Mouse (Mus musculus) intestine, embryonic 15.5 days (tissue): ENCODE measurements around the gene Pigh. TPM values are rescaled to one million over a fixed set of nuclear protein-coding genes. Genes with fewer than 3 reads are reported as not detected.
A peak's percentile ranks its signal among the peaks of the same experiment; 100 is the strongest.

ENCODE experiments used
- ATAC-seq: fragments of 200-750 bp; cut with Nextera tagmentation; 2 replicates; pipeline ENCODE4 v1.8.0; 2017; ENCODE audit warnings: moderate TSS enrichment, moderate library complexity
- H3K27ac ChIP-seq: fragments of 300-500 bp; sonication (generic); 2 replicates; pipeline ENCODE4 v1.5.1; 2015; ENCODE audit warnings: mild to moderate bottlenecking, inconsistent platforms
- H3K27me3 ChIP-seq: fragments of 300-500 bp; sonication (generic); replicated peaks from 2 replicates; pipeline ENCODE4 v1.6.1; 2015; ENCODE audit warnings: inconsistent platforms
- H3K36me3 ChIP-seq: fragments of 300-500 bp; sonication (generic); 2 replicates; pipeline ENCODE4 v1.6.1; 2015; ENCODE audit warnings: inconsistent platforms
- H3K4me1 ChIP-seq: fragments of 300-500 bp; sonication (generic); replicated peaks from 2 replicates; pipeline ENCODE4 v1.6.1; 2015; ENCODE audit warnings: inconsistent platforms
- H3K4me2 ChIP-seq: fragments of 300-500 bp; sonication (generic); replicated peaks from 2 replicates; pipeline ENCODE4 v1.6.1; 2015; ENCODE audit warnings: mild to moderate bottlenecking, inconsistent platforms
- H3K4me3 ChIP-seq: fragments of 300-500 bp; sonication (generic); replicated peaks from 2 replicates; pipeline ENCODE4 v1.5.1; 2015; ENCODE audit warnings: inconsistent platforms
- H3K9ac ChIP-seq: fragments of 300-500 bp; sonication (generic); 2 replicates; pipeline ENCODE4 v1.6.1; 2015; ENCODE audit warnings: inconsistent platforms
- H3K9me3 ChIP-seq: fragments of 300-500 bp; sonication (generic); 2 replicates; pipeline ENCODE4 v1.6.1; 2016; ENCODE audit warnings: inconsistent platforms
- WGBS: fragments of 180-500 bp; shearing (Covaris S2); methylation state at CpG from one replicate; pipeline ENCODE4 v1.1.7; 2015; 5-methylcytosine and 5-hydroxymethylcytosine counted together
- polyA plus RNA-seq: library from polyadenylated mRNA; unstranded; fragments of >200 nt; fragmentation: Nextera tagmentation; extraction: Ambion mirVana; gene quantifications from 2 replicates; pipeline ENCODE4 v1.2.1, GENCODE M21; 2015

The Pigh gene
- polyA plus RNA-seq, 1 experiment from 2014 or later, result 26.0 TPM

DNA sequence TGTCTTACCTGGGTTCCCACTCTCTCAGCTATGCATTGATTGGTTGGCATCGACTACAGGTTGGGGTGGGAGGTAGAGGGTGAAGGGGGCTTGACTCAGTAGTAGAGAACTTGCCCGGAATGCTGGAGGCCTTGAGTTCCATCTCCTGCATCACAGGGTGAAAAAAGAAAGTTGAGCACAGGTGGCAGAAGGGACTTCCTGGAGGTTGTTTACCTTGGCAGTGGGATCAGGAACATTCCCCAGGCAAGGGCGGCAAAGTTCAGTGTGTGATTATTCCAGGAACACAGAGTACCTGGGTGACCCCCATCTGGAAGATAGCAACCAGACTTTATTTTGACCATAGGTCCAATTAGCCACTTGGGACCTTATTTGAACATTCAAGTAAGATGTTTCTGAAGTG, 14.3 kb upstream of the Pigh start:
- WGBS, result 65% methylated on average over 3 of the region's 3 CpGs
- Histone ChIP-seq H3K4me1 (no peaks in the 10 kb centered on the region), H3K9ac (no peak overlapping the region), H3K27ac (no peak overlapping the region), H3K27me3 (no peaks in the 10 kb centered on the region), H3K4me2 (no peak overlapping the region), H3K9me3 (no peaks in the 10 kb centered on the region), H3K4me3 (no peak overlapping the region), H3K36me3 (no peaks in the 10 kb centered on the region)
- ATAC-seq, result peak; percentile 55

DNA sequence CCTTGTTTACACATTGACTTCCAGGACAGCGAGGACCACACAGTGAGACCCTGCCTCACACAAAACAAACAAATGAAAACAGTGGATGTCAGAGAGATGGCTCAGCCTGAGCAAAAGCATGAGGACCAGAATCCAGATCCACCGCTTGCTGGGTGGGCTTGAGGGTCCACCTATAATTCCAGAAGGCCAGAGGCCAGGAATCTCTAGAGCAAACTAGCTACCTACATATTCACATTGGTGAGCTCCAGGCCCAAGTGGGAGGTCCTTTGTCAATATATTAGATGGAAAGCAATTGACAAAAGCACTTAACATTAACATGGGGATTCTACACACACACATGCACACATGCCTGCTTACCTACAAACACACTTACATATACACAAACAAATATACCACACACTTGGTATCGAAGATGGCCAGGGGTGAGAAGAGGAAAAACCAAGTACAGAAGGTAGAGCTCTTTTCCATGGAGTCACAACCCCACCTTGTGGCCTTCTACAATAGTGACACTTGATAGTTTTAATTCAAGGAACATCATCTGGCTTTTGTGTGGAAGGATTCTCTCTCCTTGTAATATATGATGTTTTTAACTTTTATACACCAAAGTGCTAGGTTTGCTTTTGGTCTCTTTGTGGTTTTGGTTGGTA, 7.8 kb upstream of the Pigh start:
- 36% methylated on average over 3 of the region's 3 CpGs for WGBS
- Histone ChIP-seq H3K9ac (no peak overlapping the region), H3K36me3 (no peaks in the 10 kb centered on the region), H3K27ac (no peak overlapping the region), H3K27me3 (no peaks in the 10 kb centered on the region), H3K4me1 (no peaks in the 10 kb centered on the region), H3K4me3 (no peak overlapping the region), H3K9me3 (no peaks in the 10 kb centered on the region), H3K4me2 (no peak overlapping the region)
- ATAC-seq, result no peak

DNA sequence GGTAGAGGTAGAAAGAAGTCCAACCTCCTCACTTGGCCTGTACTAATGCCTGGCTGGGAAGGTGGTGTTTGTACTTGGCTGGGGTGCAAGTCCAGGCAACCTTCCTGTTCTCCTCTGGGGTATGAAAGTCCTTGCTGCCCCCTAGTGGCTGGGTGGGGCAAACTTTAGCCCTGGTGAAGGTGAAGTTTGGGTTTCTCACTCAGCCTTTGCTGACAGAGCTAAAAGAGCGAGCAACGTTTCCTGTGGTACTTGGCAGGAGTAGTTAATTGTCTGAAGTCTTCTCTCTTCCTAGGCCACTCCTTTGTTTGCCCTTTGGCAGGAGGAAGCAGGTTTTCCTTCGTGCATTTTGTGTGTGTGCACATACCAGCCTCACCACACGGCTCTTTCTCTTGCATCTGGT, 3.1 kb upstream of the Pigh start:
- Histone ChIP-seq H3K27ac (no peak overlapping the region), H3K4me1 (no peaks in the 10 kb centered on the region), H3K9me3 (no peaks in the 10 kb centered on the region), H3K9ac (no peak overlapping the region), H3K27me3 (no peaks in the 10 kb centered on the region), H3K36me3 (no peaks in the 10 kb centered on the region), H3K4me3 (no peak overlapping the region), H3K4me2 (no peak overlapping the region)
- 33% methylated on average over 4 of the region's 4 CpGs for whole genome bisulfite sequencing
- no peak for ATAC-seq

DNA sequence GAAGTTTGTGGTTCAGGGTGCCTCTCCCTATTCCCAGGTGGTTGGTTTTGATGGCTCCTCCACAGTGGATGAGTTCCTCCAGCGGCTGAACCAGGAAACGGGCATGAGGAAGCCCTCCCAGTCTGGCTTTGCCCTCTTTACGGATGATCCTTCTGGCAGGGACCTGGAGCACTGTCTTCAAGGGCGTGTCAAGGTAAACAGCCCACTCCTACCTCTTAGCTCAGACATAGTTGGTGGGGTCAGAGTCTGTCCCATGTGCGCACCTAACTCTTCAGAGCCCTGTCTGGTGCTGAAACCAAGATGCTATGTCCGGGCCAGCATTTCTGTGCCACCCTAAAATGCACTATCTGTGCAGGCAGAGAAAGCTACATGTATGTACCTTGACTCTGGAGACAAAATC, 16.1 kb downstream of the Pigh start:
- no peak overlapping the region for H3K27ac ChIP-seq
- no peaks in the 10 kb centered on the region for H3K9me3 ChIP-seq
- WGBS, result 82% methylated on average over 6 of the region's 6 CpGs
- H3K4me1 ChIP-seq, result peaks cover 3% of the 10 kb centered on the region; the same call in 1 of the 2 replicates
- H3K36me3 ChIP-seq, result peaks cover 29% of the 10 kb centered on the region
- ATAC-seq, result peak; percentile 45; the same call in 1 of the 2 replicates
- H3K9ac ChIP-seq, result no peak overlapping the region
- H3K4me3 ChIP-seq, result no peak overlapping the region
- no peaks in the 10 kb centered on the region for H3K27me3 ChIP-seq
- H3K4me2 ChIP-seq, result no peak overlapping the region

- no peak for ATAC-seq
- no peak overlapping the region for H3K27ac ChIP-seq
- peaks cover 3% of the 10 kb centered on the region; the same call in 1 of the 2 replicates for H3K4me1 ChIP-seq
- peaks cover 28% of the 10 kb centered on the region for H3K36me3 ChIP-seq
- H3K4me3 ChIP-seq, result no peak overlapping the region
- no peak overlapping the region for H3K4me2 ChIP-seq
- 92% methylated on average over 6 of the region's 6 CpGs for WGBS
- no peaks in the 10 kb centered on the region for H3K9me3 ChIP-seq
- no peak overlapping the region for H3K9ac ChIP-seq
- no peaks in the 10 kb centered on the region for H3K27me3 ChIP-seq
Measured at GRCm38 (mm10) chr12:79072576-79072975, 16.9 kb downstream of the Pigh start.

GRCm38 (mm10) chr12:79070736-79071333, 18.6 kb downstream of the Pigh start:
- Histone ChIP-seq H3K4me3 (no peak overlapping the region), H3K36me3 (peaks cover 25% of the 10 kb centered on the region), H3K9ac (no peak overlapping the region), H3K4me1 (peaks cover 3% of the 10 kb centered on the region; the same call in 1 of the 2 replicates), H3K4me2 (no peak overlapping the region), H3K27me3 (no peaks in the 10 kb centered on the region), H3K27ac (no peak overlapping the region), H3K9me3 (no peaks in the 10 kb centered on the region)
- ATAC-seq, result no peak
- 92% methylated on average over 9 of the region's 9 CpGs for WGBS

GRCm38 (mm10) chr12:79069916-79070315, 19.5 kb downstream of the Pigh start:
- Histone ChIP-seq H3K27ac (no peak overlapping the region), H3K4me2 (no peak overlapping the region)

DNA sequence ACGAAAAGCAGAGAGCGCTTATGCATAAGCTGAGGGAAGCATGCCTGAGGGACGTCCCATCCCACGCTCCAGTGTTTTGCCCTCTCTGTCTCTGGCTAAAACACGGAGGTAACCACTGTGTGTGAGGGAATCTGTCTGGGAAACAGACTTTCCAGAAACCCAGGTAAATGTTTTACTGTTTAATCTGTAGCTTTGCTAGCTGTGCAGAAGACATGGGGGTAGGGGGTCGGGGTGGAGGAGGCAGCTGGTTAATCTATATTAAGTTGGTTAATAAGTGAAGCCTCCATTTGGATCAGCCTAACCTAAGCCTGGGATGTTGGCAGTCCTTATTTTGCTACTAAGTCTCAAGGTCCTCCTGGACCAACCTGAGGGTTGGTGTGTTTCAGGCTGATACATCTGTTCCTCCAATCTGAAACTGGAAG, 20.3 kb downstream of the Pigh start:
- Histone ChIP-seq H3K4me3 (no peak overlapping the region), H3K9me3 (no peaks in the 10 kb centered on the region), H3K4me1 (peaks cover 3% of the 10 kb centered on the region; the same call in 1 of the 2 replicates), H3K4me2 (no peak overlapping the region), H3K27ac (no peak overlapping the region), H3K9ac (no peak overlapping the region), H3K36me3 (peaks cover 17% of the 10 kb centered on the region), H3K27me3 (no peaks in the 10 kb centered on the region)
- 86% methylated on average over 6 of the region's 6 CpGs for WGBS
- no peak for ATAC-seq

More at GRCm38 (mm10) chr12:79069916-79070315, 19.5 kb downstream of the Pigh start:
- Histone ChIP-seq H3K36me3 (peaks cover 19% of the 10 kb centered on the region), H3K4me3 (no peak overlapping the region), H3K27me3 (no peaks in the 10 kb centered on the region), H3K4me1 (peaks cover 3% of the 10 kb centered on the region; the same call in 1 of the 2 replicates), H3K9ac (no peak overlapping the region), H3K9me3 (no peaks in the 10 kb centered on the region)
- ATAC-seq, result no peak
- 90% methylated on average over 6 of the region's 6 CpGs for WGBS

- no peak overlapping the region for H3K9ac ChIP-seq
- H3K9me3 ChIP-seq, result no peaks in the 10 kb centered on the region
- H3K27me3 ChIP-seq, result no peaks in the 10 kb centered on the region
- no peak overlapping the region for H3K27ac ChIP-seq
- 93% methylated on average over 11 of the region's 11 CpGs for WGBS
- ATAC-seq, result no peak
- no peak overlapping the region for H3K4me2 ChIP-seq
- H3K36me3 ChIP-seq, result peaks cover 16% of the 10 kb centered on the region; the same call in 1 of the 2 replicates
- no peak overlapping the region for H3K4me3 ChIP-seq
- peaks cover 1% of the 10 kb centered on the region; the same call in 1 of the 2 replicates for H3K4me1 ChIP-seq
Measured at GRCm38 (mm10) chr12:79068306-79068705, 21.1 kb downstream of the Pigh start.

DNA sequence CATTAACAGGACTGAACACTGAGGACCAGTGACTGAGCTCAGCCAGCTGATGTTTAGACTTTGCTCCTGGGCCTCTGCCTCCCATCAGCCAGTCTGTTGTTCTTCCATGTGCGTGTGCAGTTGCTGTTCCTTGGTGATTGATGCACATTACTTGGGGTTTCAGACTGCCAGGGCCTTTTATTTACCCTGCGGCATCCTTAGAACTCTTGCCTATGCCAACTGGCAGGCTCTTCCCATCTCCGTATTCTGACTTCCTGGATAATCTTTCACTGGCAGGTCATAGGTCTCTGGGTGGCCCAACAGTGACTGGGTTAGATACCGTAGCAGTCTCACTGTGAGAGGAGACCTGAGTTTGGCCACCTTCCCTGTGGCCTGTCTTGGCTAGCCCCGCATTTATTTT, 21.9 kb downstream of the Pigh start:
- H3K4me1 ChIP-seq, result no peaks in the 10 kb centered on the region
- H3K9me3 ChIP-seq, result no peaks in the 10 kb centered on the region
- peaks cover 16% of the 10 kb centered on the region; the same call in 1 of the 2 replicates for H3K36me3 ChIP-seq
- no peak overlapping the region for H3K4me3 ChIP-seq
- H3K9ac ChIP-seq, result no peak overlapping the region
- no peak for ATAC-seq
- H3K27ac ChIP-seq, result no peak overlapping the region
- H3K27me3 ChIP-seq, result no peaks in the 10 kb centered on the region
- H3K4me2 ChIP-seq, result no peak overlapping the region
- 85% methylated on average over 5 of the region's 5 CpGs for WGBS

GRCm38 (mm10) chr12:79066431-79066830, 23.0 kb downstream of the Pigh start:
- H3K4me2 ChIP-seq, result no peak overlapping the region
- H3K9ac ChIP-seq, result no peak overlapping the region
- WGBS, result 77% methylated on average over 9 of the region's 9 CpGs
- H3K4me1 ChIP-seq, result no peaks in the 10 kb centered on the region
- H3K36me3 ChIP-seq, result peaks cover 16% of the 10 kb centered on the region; the same call in 1 of the 2 replicates
- H3K4me3 ChIP-seq, result no peak overlapping the region
- H3K27me3 ChIP-seq, result no peaks in the 10 kb centered on the region
- no peak for ATAC-seq
- no peaks in the 10 kb centered on the region for H3K9me3 ChIP-seq
- no peak overlapping the region for H3K27ac ChIP-seq

DNA sequence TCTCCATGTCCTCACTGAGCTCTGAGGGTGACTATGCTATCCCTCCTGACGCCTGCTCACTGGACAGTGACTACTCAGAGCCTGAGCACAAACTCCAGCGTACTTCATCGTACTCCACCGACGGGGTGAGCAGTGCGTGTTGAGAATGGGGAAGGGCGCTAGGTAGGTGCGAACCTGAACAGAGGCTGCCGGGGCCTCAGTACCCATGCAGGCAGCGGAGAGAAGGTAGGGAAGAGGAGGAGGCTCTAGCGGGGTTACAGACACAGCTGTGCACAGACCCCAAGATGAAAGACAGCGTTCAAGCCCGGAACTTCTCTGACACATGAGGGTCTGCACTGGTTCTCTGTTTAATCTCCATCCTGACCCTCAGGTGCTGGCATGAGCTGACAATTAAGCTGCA, 25.0 kb downstream of the Pigh start:
- WGBS, result 83% methylated on average over 13 of the region's 13 CpGs
- no peaks in the 10 kb centered on the region for H3K27me3 ChIP-seq
- ATAC-seq, result no peak
- no peak overlapping the region for H3K4me2 ChIP-seq
- no peak overlapping the region for H3K27ac ChIP-seq
- H3K36me3 ChIP-seq, result peaks cover 13% of the 10 kb centered on the region; the same call in 1 of the 2 replicates
- no peak overlapping the region for H3K9ac ChIP-seq
- H3K4me3 ChIP-seq, result no peak overlapping the region
- H3K4me1 ChIP-seq, result 0 out of 2 replicates have a peak, but pooled peaks cover 2% of the 10 kb centered on the region
- H3K9me3 ChIP-seq, result no peaks in the 10 kb centered on the region
